Mouse (Mus musculus): ENCODE data around the gene Sec14l1. TPM values are rescaled to one million over a fixed set of nuclear protein-coding genes. Genes with fewer than 3 reads are reported as not detected.

The Sec14l1 gene
- total and polyA plus RNA-seq, 3 experiments: 42.0 to 55.9 TPM; not detected in 1

DNA sequence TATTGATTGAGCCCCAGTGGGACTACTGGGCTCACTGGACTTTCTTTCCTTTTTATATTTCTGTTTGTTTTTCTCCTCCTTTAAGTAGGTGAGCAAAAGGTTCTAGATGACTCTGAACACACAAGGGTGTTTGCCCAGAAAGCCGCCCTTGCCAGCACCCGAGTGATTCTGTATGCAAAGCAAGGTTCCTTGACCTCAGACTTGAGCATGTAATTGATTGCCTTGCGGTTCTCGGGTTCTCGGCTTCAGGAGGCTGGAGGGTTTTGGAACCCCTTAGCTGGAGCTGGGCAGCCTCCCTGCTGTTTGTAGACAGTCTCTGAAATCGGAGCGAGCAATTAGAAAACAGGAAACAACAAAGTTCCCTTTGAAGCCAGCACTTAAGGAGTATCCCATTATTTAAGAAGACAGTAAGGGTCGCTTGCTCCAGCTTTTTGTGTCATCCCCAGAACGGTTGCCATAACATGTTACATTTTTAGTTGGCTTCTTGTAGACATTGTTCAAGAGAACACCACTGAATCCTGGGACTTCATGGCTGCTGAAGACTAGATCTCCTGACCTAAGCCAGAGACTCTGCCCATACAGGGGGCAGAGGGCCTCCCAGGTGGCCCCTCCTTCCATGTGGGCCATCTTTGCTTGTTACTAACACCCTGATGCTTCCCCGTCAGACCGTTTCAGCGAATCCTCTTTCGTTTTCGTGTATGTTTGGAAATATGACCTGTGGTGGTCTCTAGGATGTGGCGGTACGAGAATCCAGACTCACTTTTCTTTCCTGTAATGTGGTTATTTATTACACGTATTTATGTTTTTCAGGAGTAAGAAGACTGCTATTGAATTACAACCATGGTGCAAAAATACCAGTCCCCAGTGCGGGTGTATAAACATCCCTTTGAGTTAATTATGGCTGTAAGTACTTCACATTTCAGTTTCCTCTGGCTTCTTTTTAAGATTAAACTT is 1.7 kb downstream of the Sec14l1 start:
- peak overlapping the region; percentile 17 to 85 for H3K4me3 ChIP-seq (ENCODE audit: control insufficient read depth in 1 of 2, insufficient read depth in 1 of 2, low read depth in 2 of 2, low read length in 2 of 2)
- H3K27me3 ChIP-seq (ENCODE audit: control insufficient read depth in 1 of 2, insufficient read depth in 2 of 2, low read length in 2 of 2): no peaks in the 10 kb centered on the region
- H3K79me2 ChIP-seq (ENCODE audit: control insufficient read depth, insufficient read depth, low read length, poor library complexity): peaks cover 18% of the 10 kb centered on the region
- H3K27ac ChIP-seq (ENCODE audit: control insufficient read depth, low read depth, low read length): no peak overlapping the region
- DNase-seq (ENCODE audit: low read depth, low spot score): no peak
- peaks cover 12 to 24% of the 10 kb centered on the region in 2 experiments for H3K4me1 ChIP-seq (ENCODE audit: control insufficient read depth in 1 of 2, insufficient read depth in 2 of 2, low read length in 2 of 2)
- H3K36me3 ChIP-seq (ENCODE audit: control insufficient read depth in 1 of 2, insufficient read depth in 2 of 2, low read length in 2 of 2): peaks cover 0 to 27% of the 10 kb centered on the region in 2 experiments; a peak in 3 of 4 replicates
- H3K9ac ChIP-seq (ENCODE audit: control insufficient read depth, low read depth, low read length, poor library complexity, severe bottlenecking): peak overlapping the region; percentile 97
- no peaks in the 10 kb centered on the region for H3K9me3 ChIP-seq (replicated peaks; ENCODE audit: insufficient read depth, low read length)
- TF ChIP-seq JUND (IDR thresholded peaks at IDR 0.05; ENCODE audit: low read depth, low read length) (no peak), GABPA (IDR thresholded peaks at IDR 0.05; ENCODE audit: low read depth, low read length) (no peak), NRF1 (IDR thresholded peaks at IDR 0.05; ENCODE audit: insufficient read depth, low read depth, low read length, poor library complexity, severe bottlenecking) (no peak)

GRCm38 (mm10) chr11:117117321-117117720 is 2.4 kb downstream of the Sec14l1 start:
- no peaks in the 10 kb centered on the region for H3K27me3 ChIP-seq (ENCODE audit: control insufficient read depth in 1 of 2, insufficient read depth in 2 of 2, low read length in 2 of 2)
- H3K27ac ChIP-seq (ENCODE audit: control insufficient read depth, low read depth, low read length): no peak overlapping the region
- no peak overlapping the region for H3K4me3 ChIP-seq (ENCODE audit: control insufficient read depth in 1 of 2, insufficient read depth in 1 of 2, low read depth in 2 of 2, low read length in 2 of 2)
- no peak for DNase-seq (ENCODE audit: low read depth, low spot score)
- peaks cover 7 to 17% of the 10 kb centered on the region in 2 experiments for H3K4me1 ChIP-seq (ENCODE audit: control insufficient read depth in 1 of 2, insufficient read depth in 2 of 2, low read length in 2 of 2)
- H3K79me2 ChIP-seq (ENCODE audit: control insufficient read depth, insufficient read depth, low read length, poor library complexity): peaks cover 18% of the 10 kb centered on the region
- no peak overlapping the region for H3K9ac ChIP-seq (ENCODE audit: control insufficient read depth, low read depth, low read length, poor library complexity, severe bottlenecking)
- H3K9me3 ChIP-seq (replicated peaks; ENCODE audit: insufficient read depth, low read length): no peaks in the 10 kb centered on the region
- peaks cover 0 to 21% of the 10 kb centered on the region in 2 experiments; a peak in 3 of 4 replicates for H3K36me3 ChIP-seq (ENCODE audit: control insufficient read depth in 1 of 2, insufficient read depth in 2 of 2, low read length in 2 of 2)
- TF ChIP-seq E2F4 (IDR thresholded peaks at IDR 0.05; ENCODE audit: borderline replicate concordance, low read depth, low read length): no peak
- no peak for TF ChIP-seq ETS1 (IDR thresholded peaks at IDR 0.05; ENCODE audit: low read depth, low read length)
- no peak for TF ChIP-seq ZKSCAN1 (IDR thresholded peaks at IDR 0.05; ENCODE audit: low read depth, low read length)
- TF ChIP-seq ELF1 (IDR thresholded peaks at IDR 0.05; ENCODE audit: low read depth, low read length): no peak
- no peak for TF ChIP-seq ZNF384 (IDR thresholded peaks at IDR 0.05; ENCODE audit: low read depth, low read length)
- no peak for TF ChIP-seq TBP (IDR thresholded peaks at IDR 0.05; ENCODE audit: low read depth, low read length)
- no peak for TF ChIP-seq NELFE (IDR thresholded peaks at IDR 0.05; ENCODE audit: low read depth, low read length)
- no peak for TF ChIP-seq BHLHE40 (IDR thresholded peaks at IDR 0.05; ENCODE audit: borderline replicate concordance, low read depth, low read length)
- TF ChIP-seq ZMIZ1 (IDR thresholded peaks at IDR 0.05; ENCODE audit: low read depth, low read length): no peak
- no peak for TF ChIP-seq HCFC1 (IDR thresholded peaks at IDR 0.05; ENCODE audit: low read depth, low read length)
- no peak for TF ChIP-seq SMC3 (IDR thresholded peaks at IDR 0.05; ENCODE audit: low read depth, low read length)
- no peak for TF ChIP-seq GATA1 (IDR thresholded peaks at IDR 0.05; ENCODE audit: low read depth, low read length)
- no peak for TF ChIP-seq JUND (IDR thresholded peaks at IDR 0.05; ENCODE audit: low read depth, low read length)
- TF ChIP-seq POLR2AphosphoS2 (IDR thresholded peaks at IDR 0.05; ENCODE audit: low read length): no peak
- no peak for TF ChIP-seq UBTF (IDR thresholded peaks at IDR 0.05; ENCODE audit: borderline replicate concordance, insufficient read depth, low read depth, low read length)
- no peak for TF ChIP-seq TAL1 (IDR thresholded peaks at IDR 0.05; ENCODE audit: low read length)
- TF ChIP-seq NRF1 (IDR thresholded peaks at IDR 0.05; ENCODE audit: insufficient read depth, low read depth, low read length, poor library complexity, severe bottlenecking): no peak

Data from MEL (cell line).